Mouse (Mus musculus) cortical plate, adult 2 months (tissue): ENCODE results near the gene Tctex1d4.

Experiments used
- CTCF ChIP-seq: fragments of 200-500 bp; IDR thresholded peaks from 2 replicates; pipeline ENCODE4 v1.5.1; 2011; ENCODE audit warnings: mild to moderate bottlenecking, control low read depth, low read length; ENCODE audit not compliant: insufficient read depth; ENCODE audit errors: extremely low read depth
- POLR2A ChIP-seq: fragments of 200-500 bp; IDR thresholded peaks from 2 replicates; pipeline ENCODE4 v1.6.1; 2011; ENCODE audit warnings: mild to moderate bottlenecking, low read length, control low read depth; ENCODE audit not compliant: insufficient read depth; ENCODE audit errors: extremely low read depth

- TF ChIP-seq POLR2A (no peak), CTCF (no peak)
These were observed 2.9 kb upstream of the Tctex1d4 start for GRCm38 (mm10) chr4:117123546-117124217.
